Mouse (Mus musculus) C2C12 (cell line): ENCODE measurements around the gene Rnf148.

Source experiments
- CEBPB ChIP-seq: IDR thresholded peaks from one replicate; pipeline ENCODE4 v1.6.1; 2011; ENCODE audit warnings: low read depth, mild to moderate bottlenecking, control low read depth, moderate library complexity
- CTCF ChIP-seq: IDR thresholded peaks from one replicate; pipeline ENCODE4 v1.5.1; 2011; ENCODE audit not compliant: control insufficient read depth, insufficient read depth, insufficient read length
- FOSL1 ChIP-seq: IDR thresholded peaks from one replicate; pipeline ENCODE4 v1.8.0; 2011; ENCODE audit warnings: mild to moderate bottlenecking, low read length; ENCODE audit not compliant: poor library complexity, insufficient read depth, severe bottlenecking
- MYOD1 ChIP-seq: IDR thresholded peaks from one replicate; pipeline ENCODE4 v1.6.1; 2011; ENCODE audit warnings: low read depth; ENCODE audit not compliant: control insufficient read depth, insufficient read length
- USF1 ChIP-seq: IDR thresholded peaks from one replicate; pipeline ENCODE4 v1.6.1; 2011; ENCODE audit warnings: low read depth, mild to moderate bottlenecking, control low read depth, moderate library complexity

DNA sequence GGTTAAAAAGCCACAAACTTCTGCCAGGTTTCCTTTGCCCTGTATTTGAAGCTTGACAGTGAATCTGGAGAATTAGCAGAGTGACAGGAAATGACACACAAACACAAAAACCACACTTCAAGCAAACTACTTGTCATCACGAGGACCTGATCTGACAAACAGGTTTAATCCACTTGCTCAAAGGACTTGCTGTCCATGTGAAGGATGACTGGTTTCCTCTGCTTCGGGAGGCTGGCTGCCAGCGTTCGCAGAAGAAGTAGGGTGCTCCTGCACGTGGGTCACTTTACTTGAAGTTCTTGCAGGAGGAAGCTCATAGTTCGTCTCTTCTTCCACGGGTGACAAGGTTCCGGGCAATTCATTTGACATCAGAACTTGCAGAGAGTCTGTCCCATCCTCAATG is 6.2 kb downstream of the Rnf148 start:
- TF ChIP-seq CTCF (no peak), MYOD1 (no peak), CEBPB (no peak), FOSL1 (no peak), USF1 (no peak)
